Mouse (Mus musculus) limb, embryonic 11.5 days (tissue): ENCODE measurements around the gene Cdh12. TPM values are rescaled to one million over a fixed set of nuclear protein-coding genes. Genes with fewer than 3 reads are reported as not detected.
"Not testable (repeated sequence)": the region's sequence is repeated elsewhere in the genome, so short reads cannot be mapped to it uniquely, and the experiment has no call there.

ENCODE experiments used
- ATAC-seq: fragments of 200-750 bp; cut with Nextera tagmentation; 2 replicates; pipeline ENCODE4 v1.8.0; 2017; ENCODE audit warnings: low read depth; ENCODE audit not compliant: insufficient number of reproducible peaks, low FRiP score, low TSS enrichment
- DNase-seq: peaks from one replicate; pipeline ENCODE4 v3.0.0-alpha.2; 2015; ENCODE audit warnings: low spot score
- H3K27ac ChIP-seq: fragments of 300-500 bp; sonication (generic); replicated peaks from 2 replicates; pipeline ENCODE4 v1.5.1; 2014; ENCODE audit warnings: low read depth, mild to moderate bottlenecking, low read length
- H3K27me3 ChIP-seq: fragments of 300-500 bp; sonication (generic); 2 replicates; pipeline ENCODE4 v1.6.1; 2014; ENCODE audit warnings: mild to moderate bottlenecking, low read length, mixed read lengths; ENCODE audit not compliant: control insufficient read depth, insufficient read depth
- H3K36me3 ChIP-seq: fragments of 300-500 bp; sonication (generic); 2 replicates; pipeline ENCODE4 v1.6.1; 2014; ENCODE audit warnings: mild to moderate bottlenecking, low read length, moderate library complexity, mixed read lengths; ENCODE audit not compliant: control insufficient read depth, insufficient read depth
- H3K4me1 ChIP-seq: fragments of 300-500 bp; sonication (generic); 2 replicates; pipeline ENCODE4 v1.6.1; 2014; ENCODE audit warnings: low read length, mixed read lengths; ENCODE audit not compliant: control insufficient read depth, insufficient read depth
- H3K4me2 ChIP-seq: fragments of 300-500 bp; sonication (generic); 2 replicates; pipeline ENCODE4 v1.6.1; 2014; ENCODE audit warnings: low read depth, mild to moderate bottlenecking, moderate library complexity; ENCODE audit not compliant: severe bottlenecking
- H3K4me3 ChIP-seq: fragments of 300-500 bp; sonication (generic); 2 replicates; pipeline ENCODE4 v1.5.1; 2014; ENCODE audit warnings: low read depth, low read length
- H3K9ac ChIP-seq: fragments of 300-500 bp; sonication (generic); 2 replicates; pipeline ENCODE4 v1.6.1; 2014; ENCODE audit warnings: mild to moderate bottlenecking, low read length
- H3K9me3 ChIP-seq: fragments of 300-500 bp; sonication (generic); 2 replicates; pipeline ENCODE4 v1.6.1; 2016; ENCODE audit warnings: low read length; ENCODE audit not compliant: control insufficient read depth
- WGBS: fragments of 180-500 bp; shearing (Covaris S2); extraction: QIAGEN DNeasy Blood & Tissue Kit; methylation state at CpG from one replicate; pipeline ENCODE4 v1.1.7; 2014; 5-methylcytosine and 5-hydroxymethylcytosine counted together
- polyA plus RNA-seq: library from polyadenylated mRNA; unstranded; fragments of >200 nt; fragmentation: Nextera tagmentation; extraction: Ambion mirVana; gene quantifications from 2 replicates; pipeline ENCODE4 v1.2.1, GENCODE M21; 2014

The Cdh12 gene
- polyA plus RNA-seq, 1 experiment from 2014 or later, result 0.09 TPM

GRCm38 (mm10) chr15:20667350-20667749, 218.3 kb downstream of the Cdh12 start:
- no peak for ATAC-seq
- no peak overlapping the region for H3K4me2 ChIP-seq
- H3K4me1 ChIP-seq, result no peaks in the 10 kb centered on the region
- H3K27ac ChIP-seq, result no peak overlapping the region
- no peak overlapping the region for H3K9ac ChIP-seq
- no peak overlapping the region for H3K4me3 ChIP-seq
- no peak for DNase-seq
- H3K36me3 ChIP-seq, result no peaks in the 10 kb centered on the region
- no peaks in the 10 kb centered on the region for H3K9me3 ChIP-seq
- no peaks in the 10 kb centered on the region for H3K27me3 ChIP-seq

GRCm38 (mm10) chr15:20667989-20668388, 218.9 kb downstream of the Cdh12 start:
- Histone ChIP-seq H3K27ac (no peak overlapping the region), H3K27me3 (no peaks in the 10 kb centered on the region), H3K4me1 (no peaks in the 10 kb centered on the region), H3K4me3 (no peak overlapping the region), H3K9ac (no peak overlapping the region), H3K9me3 (no peaks in the 10 kb centered on the region), H3K4me2 (no peak overlapping the region), H3K36me3 (no peaks in the 10 kb centered on the region)
- DNase-seq (no peak), ATAC-seq (no peak)
- 73% methylated on average over 1 of the region's 1 CpGs for WGBS

- not testable (repeated sequence) for H3K27ac ChIP-seq, H3K4me1 ChIP-seq, DNase-seq, H3K4me3 ChIP-seq, H3K27me3 ChIP-seq, H3K9ac ChIP-seq, H3K9me3 ChIP-seq, H3K36me3 ChIP-seq, ATAC-seq, H3K4me2 ChIP-seq
- 76% methylated on average over 2 of the region's 2 CpGs for WGBS
Measured at GRCm38 (mm10) chr15:20669507-20669906, 220.4 kb downstream of the Cdh12 start.

DNA sequence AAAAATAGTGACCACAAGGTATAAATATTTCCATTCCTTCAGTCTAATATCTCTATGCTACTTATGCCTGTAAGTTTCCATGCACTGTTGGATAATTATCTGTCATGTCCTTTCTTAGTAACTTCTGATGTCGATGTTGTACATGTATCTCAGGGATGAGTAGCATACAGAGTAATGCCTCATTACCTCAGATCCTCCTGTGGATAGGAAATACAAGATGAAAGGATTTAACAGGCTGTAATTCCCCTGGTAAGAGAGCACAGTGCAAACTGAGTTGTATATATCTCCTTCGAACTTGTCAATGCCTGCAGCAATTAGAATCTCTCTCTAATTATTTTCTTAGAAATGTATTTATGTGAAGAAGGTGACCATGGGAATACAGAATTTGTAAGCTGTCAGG, 233.7 kb downstream of the Cdh12 start:
- 80% methylated on average over 2 of the region's 2 CpGs for WGBS
- Histone ChIP-seq H3K9me3 (no peaks in the 10 kb centered on the region), H3K27ac (no peak overlapping the region), H3K27me3 (no peaks in the 10 kb centered on the region), H3K36me3 (no peaks in the 10 kb centered on the region), H3K4me2 (no peak overlapping the region), H3K4me3 (no peak overlapping the region), H3K9ac (no peak overlapping the region), H3K4me1 (no peaks in the 10 kb centered on the region)
- DNase-seq, result no peak
- no peak for ATAC-seq

- H3K27ac ChIP-seq, result no peak overlapping the region
- DNase-seq (no peak), ATAC-seq (no peak)
- H3K27me3 ChIP-seq, result no peaks in the 10 kb centered on the region
- no peaks in the 10 kb centered on the region for H3K4me1 ChIP-seq
- 83% methylated on average over 5 of the region's 5 CpGs for WGBS
- no peak overlapping the region for H3K4me3 ChIP-seq
- H3K36me3 ChIP-seq, result no peaks in the 10 kb centered on the region
- H3K4me2 ChIP-seq, result no peak overlapping the region
- no peaks in the 10 kb centered on the region for H3K9me3 ChIP-seq
- no peak overlapping the region for H3K9ac ChIP-seq
Measured at GRCm38 (mm10) chr15:20684200-20684599, 235.1 kb downstream of the Cdh12 start.

DNA sequence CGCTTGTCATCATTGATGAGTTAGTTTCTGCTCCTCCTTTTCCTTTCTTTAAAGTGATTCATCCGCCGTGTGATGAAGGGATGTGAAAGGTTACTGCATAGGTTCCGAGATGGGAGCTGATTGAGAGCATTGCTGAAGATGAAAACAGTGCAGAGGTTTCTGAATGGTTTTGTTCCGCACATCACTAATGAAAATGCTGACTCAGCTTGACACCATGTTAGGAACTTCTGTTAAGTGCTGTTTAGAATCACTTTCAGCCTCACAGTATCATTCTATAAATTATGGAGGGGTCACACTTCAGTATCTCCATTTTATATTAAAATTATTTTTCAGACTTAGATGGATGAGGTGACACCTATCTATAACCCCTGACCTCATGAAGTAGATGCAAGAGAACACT, 247.2 kb downstream of the Cdh12 start:
- no peak for ATAC-seq
- 88% methylated on average over 5 of the region's 5 CpGs for WGBS
- Histone ChIP-seq H3K4me3 (no peak overlapping the region), H3K9me3 (no peaks in the 10 kb centered on the region), H3K4me2 (no peak overlapping the region), H3K27ac (no peak overlapping the region), H3K4me1 (no peaks in the 10 kb centered on the region), H3K36me3 (no peaks in the 10 kb centered on the region), H3K9ac (no peak overlapping the region), H3K27me3 (no peaks in the 10 kb centered on the region)
- DNase-seq, result no peak

- DNase-seq (no peak), ATAC-seq (no peak)
- Histone ChIP-seq H3K9me3 (no peaks in the 10 kb centered on the region), H3K4me2 (no peak overlapping the region), H3K9ac (no peak overlapping the region), H3K27ac (no peak overlapping the region), H3K4me1 (no peaks in the 10 kb centered on the region), H3K4me3 (no peak overlapping the region), H3K36me3 (no peaks in the 10 kb centered on the region), H3K27me3 (no peaks in the 10 kb centered on the region)
- WGBS, result 89% methylated on average over 4 of the region's 4 CpGs
Measured at GRCm38 (mm10) chr15:20711859-20712258, 262.8 kb downstream of the Cdh12 start.

GRCm38 (mm10) chr15:20772289-20772688, 323.2 kb downstream of the Cdh12 start:
- no peaks in the 10 kb centered on the region for H3K4me1 ChIP-seq
- H3K4me2 ChIP-seq, result no peak overlapping the region
- H3K9ac ChIP-seq, result no peak overlapping the region
- H3K4me3 ChIP-seq, result no peak overlapping the region
- H3K27me3 ChIP-seq, result no peaks in the 10 kb centered on the region
- ATAC-seq, result no peak
- no peak for DNase-seq
- H3K36me3 ChIP-seq, result no peaks in the 10 kb centered on the region
- no peaks in the 10 kb centered on the region for H3K9me3 ChIP-seq
- H3K27ac ChIP-seq, result no peak overlapping the region

- no peaks in the 10 kb centered on the region for H3K9me3 ChIP-seq
- no peak overlapping the region for H3K9ac ChIP-seq
- H3K27ac ChIP-seq, result no peak overlapping the region
- DNase-seq (no peak), ATAC-seq (no peak)
- no peaks in the 10 kb centered on the region for H3K27me3 ChIP-seq
- no peaks in the 10 kb centered on the region for H3K36me3 ChIP-seq
- no peaks in the 10 kb centered on the region for H3K4me1 ChIP-seq
- H3K4me3 ChIP-seq, result no peak overlapping the region
- no peak overlapping the region for H3K4me2 ChIP-seq
Measured at GRCm38 (mm10) chr15:20773423-20773822, 324.4 kb downstream of the Cdh12 start.
